Mouse (Mus musculus) midbrain, embryonic 11.5 days (tissue): ENCODE measurements around the gene Gm44511. TPM values are rescaled to one million over a fixed set of nuclear protein-coding genes. Genes with fewer than 3 reads are reported as not detected.
"Not testable (repeated sequence)": the region's sequence is repeated elsewhere in the genome, so short reads cannot be mapped to it uniquely, and the experiment has no call there.

Experiments
- ATAC-seq: fragments of 200-750 bp; cut with Nextera tagmentation; 2 replicates; pipeline ENCODE4 v1.8.0; 2017; ENCODE audit warnings: moderate TSS enrichment, moderate library complexity; ENCODE audit not compliant: low FRiP score
- DNase-seq: peaks from one replicate; pipeline ENCODE4 v3.0.0; 2015; ENCODE audit warnings: low spot score; ENCODE audit errors: missing footprints
- H3K27ac ChIP-seq: fragments of 300-500 bp; sonication (generic); 2 replicates; pipeline ENCODE4 v1.5.1; 2014; ENCODE audit warnings: low read depth, low read length
- H3K27me3 ChIP-seq: fragments of 300-500 bp; sonication (generic); 2 replicates; pipeline ENCODE4 v1.6.1; 2014; ENCODE audit warnings: mild to moderate bottlenecking, low read length, moderate library complexity, mixed read lengths; ENCODE audit not compliant: control insufficient read depth, insufficient read depth
- H3K36me3 ChIP-seq: fragments of 300-500 bp; sonication (generic); 2 replicates; pipeline ENCODE4 v1.6.1; 2014; ENCODE audit warnings: mild to moderate bottlenecking, low read length, moderate library complexity, mixed read lengths; ENCODE audit not compliant: control insufficient read depth, insufficient read depth
- H3K4me1 ChIP-seq: fragments of 300-500 bp; sonication (generic); 2 replicates; pipeline ENCODE4 v1.6.1; 2014; ENCODE audit warnings: low read length; ENCODE audit not compliant: control insufficient read depth, insufficient read depth
- H3K4me2 ChIP-seq: fragments of 300-500 bp; sonication (generic); 2 replicates; pipeline ENCODE4 v1.6.1; 2014; ENCODE audit warnings: mild to moderate bottlenecking, moderate library complexity
- H3K4me3 ChIP-seq: fragments of 300-500 bp; sonication (generic); 2 replicates; pipeline ENCODE4 v1.5.1; 2014; ENCODE audit warnings: low read depth, low read length
- H3K9ac ChIP-seq: fragments of 300-500 bp; sonication (generic); 2 replicates; pipeline ENCODE4 v1.6.1; 2014; ENCODE audit warnings: low read length
- H3K9me3 ChIP-seq: fragments of 300-500 bp; sonication (generic); 2 replicates; pipeline ENCODE4 v1.6.1; 2016; ENCODE audit warnings: low read length; ENCODE audit not compliant: control insufficient read depth
- WGBS: fragments of 180-500 bp; shearing (Covaris S2); extraction: QIAGEN DNeasy Blood & Tissue Kit; methylation state at CpG from one replicate; pipeline ENCODE4 v1.1.7; 2014; 5-methylcytosine and 5-hydroxymethylcytosine counted together
- polyA plus RNA-seq: library from polyadenylated mRNA; unstranded; fragments of >200 nt; fragmentation: Nextera tagmentation; extraction: Ambion mirVana; gene quantifications from 2 replicates; pipeline ENCODE4 v1.2.1, GENCODE M21; 2014

Gene Gm44511
- polyA plus RNA-seq, 1 experiment from 2014 or later, result not detected

- not testable (repeated sequence) for H3K9me3 ChIP-seq, H3K4me1 ChIP-seq, H3K36me3 ChIP-seq, H3K27me3 ChIP-seq
- peak; percentile 100 for DNase-seq
- Histone ChIP-seq H3K4me3 (peak overlapping the region; percentile 44), H3K9ac (peak overlapping the region; percentile 62), H3K27ac (peak overlapping the region; percentile 4; the same call in 1 of the 2 replicates), H3K4me2 (peak overlapping the region; percentile 35)
- 0% methylated on average over 22 of the region's 22 CpGs for WGBS
- peak; percentile 50 for ATAC-seq
Observed at GRCm38 (mm10) chr6:128760016-128760415, 66.1 kb downstream of the Gm44511 start.

GRCm38 (mm10) chr6:128759221-128759950 lies 66.7 kb downstream of the Gm44511 start:
- 78% methylated on average over 5 of the region's 5 CpGs for WGBS
- Histone ChIP-seq H3K36me3 (no peaks in the 10 kb centered on the region), H3K27me3 (no peaks in the 10 kb centered on the region)

GRCm38 (mm10) chr6:128755402-128755763 lies 70.7 kb downstream of the Gm44511 start:
- DNase-seq, ATAC-seq, H3K4me2 ChIP-seq, H3K9ac ChIP-seq, H3K4me3 ChIP-seq, H3K9me3 ChIP-seq, H3K4me1 ChIP-seq, H3K36me3 ChIP-seq, H3K27ac ChIP-seq, H3K27me3 ChIP-seq: not testable (repeated sequence)
- 74% methylated on average over 4 of the region's 4 CpGs for WGBS

More at GRCm38 (mm10) chr6:128759221-128759950, 66.7 kb downstream of the Gm44511 start:
- no peaks in the 10 kb centered on the region for H3K9me3 ChIP-seq
- no peak overlapping the region for H3K4me3 ChIP-seq
- no peak overlapping the region for H3K4me2 ChIP-seq
- no peaks in the 10 kb centered on the region for H3K4me1 ChIP-seq
- H3K27ac ChIP-seq, result no peak overlapping the region
- peak; percentile 65 for DNase-seq
- H3K9ac ChIP-seq, result no peak overlapping the region
- ATAC-seq, result no peak

GRCm38 (mm10) chr6:128754748-128755401 lies 71.2 kb downstream of the Gm44511 start:
- WGBS, result 83% methylated on average over 12 of the region's 12 CpGs
- H3K9me3 ChIP-seq, ATAC-seq, H3K4me1 ChIP-seq, H3K4me3 ChIP-seq, H3K4me2 ChIP-seq, H3K27ac ChIP-seq, H3K27me3 ChIP-seq, H3K36me3 ChIP-seq, H3K9ac ChIP-seq: not testable (repeated sequence)
- DNase-seq, result peak; percentile 74

GRCm38 (mm10) chr6:128754265-128754664 lies 71.8 kb downstream of the Gm44511 start:
- ATAC-seq (peak; percentile 72), DNase-seq (peak; percentile 89)
- H3K27ac ChIP-seq, H3K4me3 ChIP-seq, H3K4me2 ChIP-seq, H3K9me3 ChIP-seq, H3K27me3 ChIP-seq, H3K4me1 ChIP-seq, H3K36me3 ChIP-seq, H3K9ac ChIP-seq: not testable (repeated sequence)
- 38% methylated on average over 10 of the region's 10 CpGs for whole genome bisulfite sequencing

GRCm38 (mm10) chr6:128753610-128754224 lies 72.4 kb downstream of the Gm44511 start:
- DNase-seq (peak; percentile 95), ATAC-seq (peak; percentile 96)
- H3K4me2 ChIP-seq, H3K36me3 ChIP-seq, H3K4me3 ChIP-seq, H3K27ac ChIP-seq, H3K9me3 ChIP-seq, H3K9ac ChIP-seq, H3K4me1 ChIP-seq, H3K27me3 ChIP-seq: not testable (repeated sequence)
- WGBS, result 43% methylated on average over 7 of the region's 8 CpGs

GRCm38 (mm10) chr6:128747006-128747405 lies 79.1 kb downstream of the Gm44511 start:
- not testable (repeated sequence) for H3K27ac ChIP-seq, H3K4me2 ChIP-seq, H3K4me1 ChIP-seq, H3K27me3 ChIP-seq, ATAC-seq, H3K4me3 ChIP-seq, H3K36me3 ChIP-seq, H3K9me3 ChIP-seq, DNase-seq, H3K9ac ChIP-seq
- 79% methylated on average over 6 of the region's 6 CpGs for WGBS

GRCm38 (mm10) chr6:128737445-128737844 lies 88.7 kb downstream of the Gm44511 start:
- H3K27me3 ChIP-seq, result no peaks in the 10 kb centered on the region
- H3K27ac ChIP-seq, result no peak overlapping the region

GRCm38 (mm10) chr6:128736100-128736499 lies 90.0 kb downstream of the Gm44511 start:
- Histone ChIP-seq H3K36me3 (no peaks in the 10 kb centered on the region), H3K4me1 (no peaks in the 10 kb centered on the region), H3K4me2 (no peak overlapping the region), H3K9me3 (no peaks in the 10 kb centered on the region), H3K27ac (no peak overlapping the region), H3K4me3 (no peak overlapping the region), H3K27me3 (no peaks in the 10 kb centered on the region), H3K9ac (no peak overlapping the region)
- DNase-seq, result no peak
- ATAC-seq, result no peak

More at GRCm38 (mm10) chr6:128737445-128737844, 88.7 kb downstream of the Gm44511 start:
- DNase-seq, result no peak
- Histone ChIP-seq H3K4me2 (no peak overlapping the region), H3K9ac (no peak overlapping the region), H3K9me3 (no peaks in the 10 kb centered on the region), H3K4me1 (no peaks in the 10 kb centered on the region), H3K4me3 (no peak overlapping the region), H3K36me3 (no peaks in the 10 kb centered on the region)
- WGBS, result 87% methylated on average over 7 of the region's 7 CpGs
- ATAC-seq, result no peak
